8 mouse cellular contexts compared by ENCODE assay signal in the genomic region with DNA sequence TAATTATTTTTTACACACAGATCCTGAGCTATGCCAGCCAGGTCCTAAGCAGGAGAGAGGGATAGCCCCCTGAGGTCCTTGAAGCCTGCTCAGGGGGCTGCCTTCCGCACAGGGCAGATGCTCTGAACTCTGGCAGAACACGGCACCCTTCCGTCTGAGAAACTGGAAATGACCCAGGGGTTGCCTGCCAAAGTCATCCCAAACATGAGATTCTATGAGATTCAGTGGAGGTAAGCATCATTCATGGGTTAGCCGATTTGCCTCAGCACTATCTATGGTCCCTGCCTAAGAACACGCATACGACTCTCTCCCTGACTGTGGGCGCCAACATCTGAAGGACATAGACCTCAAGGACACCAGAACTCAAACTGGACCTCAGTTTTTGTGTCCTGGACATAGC.
"Had no signal": no experiment of that assay in that cellular context is flagged by ENCODE, and none has a peak within 500 bp of the region (broad histone marks: within the 10 kb centered on the region; RNA-seq: fewer than 3 reads in every experiment).

No protein-coding gene starts in this region.

- DNase-seq: liver, postnatal 0 days; lung, adult 2 months; lung, postnatal 14 days; lung, postnatal 36 days; right cerebral cortex, postnatal 14 days; thymus, adult 2 months; thymus, postnatal 25 days; thymus, postnatal 4 days had no signal
